Mouse (Mus musculus) layer of hippocampus, adult 2 months (tissue): ENCODE measurements around the gene Rad54l. TPM values are rescaled to one million over a fixed set of nuclear protein-coding genes. Genes with fewer than 3 reads are reported as not detected.

Experiments
- DNase-seq, 2 experiments: peaks; one replicate each; pipeline ENCODE4 v3.0.0; 2022; ENCODE audit warnings: low spot score in 2 of 2
- H3K27ac ChIP-seq: fragments of 200-600 bp; 2 replicates; pipeline ENCODE4 v1.8.1; 2022
- H3K4me3 ChIP-seq: fragments of 200-600 bp; 2 replicates; pipeline ENCODE4 v1.8.1; 2022; ENCODE audit warnings: mild to moderate bottlenecking
- CTCF ChIP-seq: fragments of 200-600 bp; conservative IDR thresholded peaks from 2 replicates; pipeline ENCODE4 v1.8.1; 2022; ENCODE audit warnings: antibody characterized with exemption, mild to moderate bottlenecking, moderate library complexity
- total RNA-seq, 2 experiments: library from RNA; stranded (reverse); gene quantifications; 2 replicates each; pipeline ENCODE4 v1.2.3; 2021

Rad54l gene
- total RNA-seq, 2 experiments from 2014 or later: 0.64 to 0.91 TPM

DNA sequence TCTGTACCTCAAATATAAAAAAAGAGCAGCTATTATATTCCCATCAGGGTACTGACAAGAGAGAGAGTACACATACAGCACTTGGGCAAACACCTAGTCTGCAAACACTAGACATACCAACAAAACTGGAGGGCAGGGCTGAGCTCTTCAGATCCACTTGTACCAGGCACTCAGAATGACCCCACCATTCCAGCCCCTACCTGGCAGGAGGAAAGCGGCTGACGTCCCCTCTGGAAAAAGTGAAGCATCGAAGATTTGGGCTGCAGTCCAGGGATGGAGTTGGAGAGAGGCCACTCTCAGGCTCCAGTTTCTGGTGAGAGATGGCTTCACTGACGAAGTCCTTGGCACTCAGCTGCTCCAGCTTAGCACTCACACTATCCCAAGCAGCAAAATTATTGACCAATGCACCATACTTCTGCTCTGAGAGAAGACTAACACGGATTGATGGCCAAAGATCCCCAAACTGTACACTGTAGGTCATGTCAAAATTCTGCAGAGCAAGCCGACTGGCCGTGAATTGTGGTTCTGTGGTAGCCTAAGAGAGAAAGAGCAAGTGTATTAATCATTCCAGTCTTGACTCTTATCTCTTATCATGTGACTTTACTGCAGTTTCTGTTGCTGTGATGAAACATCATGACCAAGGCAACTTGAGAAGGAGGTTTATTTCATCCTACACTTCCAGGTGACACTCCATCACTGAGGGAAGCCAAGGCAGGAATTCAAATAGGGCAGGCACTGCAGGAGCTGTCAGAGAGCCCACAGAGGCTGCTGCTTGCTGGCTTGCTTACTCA lies 75.2 kb downstream of the Rad54l start:
- DNase-seq: no peak
- no peak for TF ChIP-seq CTCF
- H3K27ac ChIP-seq: no peak overlapping the region

DNA sequence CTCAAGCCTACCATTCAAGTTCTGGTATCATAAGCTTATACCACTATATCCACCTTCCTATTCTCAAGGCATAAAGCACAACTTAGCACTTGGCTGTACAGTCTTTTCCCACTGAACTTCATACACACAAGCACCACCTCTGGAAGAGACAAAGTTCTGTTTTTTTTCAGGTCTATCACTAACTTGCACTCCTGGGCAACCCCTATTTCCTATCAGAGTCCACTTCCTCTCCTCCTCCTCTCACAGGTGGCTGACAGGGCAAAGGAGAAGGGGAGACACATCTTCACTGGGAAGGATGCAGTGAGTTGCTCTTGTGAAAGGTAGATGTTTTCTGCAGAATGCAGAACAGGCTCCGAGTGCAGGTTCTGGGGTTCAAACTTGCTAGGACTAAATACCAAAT lies 75.8 kb downstream of the Rad54l start:
- no peak overlapping the region for H3K27ac ChIP-seq
- no peak for DNase-seq
- no peak for TF ChIP-seq CTCF
- no peak overlapping the region for H3K4me3 ChIP-seq

More for the DNA sequence above, 75.2 kb downstream of the Rad54l start:
- H3K4me3 ChIP-seq: no peak overlapping the region

DNA sequence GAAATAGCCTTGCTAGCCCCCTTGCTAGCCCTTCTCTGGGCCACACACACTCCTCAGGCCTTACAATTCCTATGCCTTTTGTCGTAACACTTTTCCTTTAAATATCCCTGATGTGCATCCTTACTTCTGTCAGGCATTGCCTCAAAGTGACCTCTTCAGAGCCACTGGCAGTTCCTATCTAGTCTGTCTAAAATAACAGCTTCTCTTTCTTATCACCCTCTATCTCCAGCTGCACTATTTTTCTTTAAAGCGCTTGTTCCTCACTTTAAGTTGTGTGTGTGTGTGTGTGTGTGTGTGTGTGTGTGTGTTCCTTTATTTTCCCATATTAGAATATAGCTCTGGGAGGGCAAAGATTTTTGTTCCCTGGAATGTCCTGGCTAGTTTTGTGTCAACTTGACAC lies 76.9 kb downstream of the Rad54l start:
- Histone ChIP-seq H3K4me3 (no peak overlapping the region), H3K27ac (no peak overlapping the region)
- DNase-seq: no peak
- TF ChIP-seq CTCF: no peak

Other genes starting within 250 kb of the Rad54l start
- under 1 TPM; 0.41 to 0.42 TPM for gene Kncn, start 239.3 kb downstream of the Rad54l start, total RNA-seq
- not detected for gene 6430628N08Rik, start 233.0 kb downstream of the Rad54l start, total RNA-seq
- not detected for gene Dmbx1, start 183.8 kb downstream of the Rad54l start, total RNA-seq
- 100 to 1,000 TPM; 152 to 157 TPM for gene Faah, start 105.8 kb downstream of the Rad54l start, total RNA-seq
- gene Nsun4, start 69.8 kb downstream of the Rad54l start, total RNA-seq: 10 to 100 TPM in 1 of 2 experiments, 1 to 10 TPM in 1; 9.9 to 10.0 TPM
- 100 to 1,000 TPM; 361 to 383 TPM for gene Uqcrh, start 48.6 kb downstream of the Rad54l start, total RNA-seq
- gene Lrrc41, start 48.4 kb downstream of the Rad54l start, total RNA-seq: 10 to 100 TPM; 42.8 to 46.4 TPM
- 10 to 100 TPM; 69.2 to 77.9 TPM for gene Pomgnt1, start 150 bp upstream of the Rad54l start, total RNA-seq
- gene Lurap1, start 27.6 kb upstream of the Rad54l start, total RNA-seq: 10 to 100 TPM; 23.4 to 25.8 TPM
- under 1 TPM in 1 of 2 experiments, not detected in 1; 0.33 TPM for gene Tspan1, start 43.9 kb upstream of the Rad54l start, total RNA-seq
- not detected for gene 1700042G07Rik, start 49.7 kb upstream of the Rad54l start, total RNA-seq
- 1 to 10 TPM in 1 of 2 experiments, not detected in 1; 3.2 TPM for gene Gm49337, start 49.7 kb upstream of the Rad54l start, total RNA-seq
- gene Pik3r3, start 97.9 kb upstream of the Rad54l start, total RNA-seq: 10 to 100 TPM; 31.3 to 33.8 TPM